Mouse (Mus musculus) midbrain, embryonic 16.5 days (tissue): ENCODE measurements around the gene Bmp2k. TPM values are rescaled to one million over a fixed set of nuclear protein-coding genes. Genes with fewer than 3 reads are reported as not detected.

Experiments
- ATAC-seq: fragments of 200-750 bp; cut with Nextera tagmentation; 2 replicates; pipeline ENCODE4 v1.8.0; 2017; ENCODE audit warnings: moderate TSS enrichment
- H3K27ac ChIP-seq: fragments of 300-500 bp; sonication (generic); 2 replicates; pipeline ENCODE4 v1.5.1; 2014; ENCODE audit warnings: mild to moderate bottlenecking, low read length, mixed read lengths
- H3K27me3 ChIP-seq: fragments of 300-500 bp; sonication (generic); 2 replicates; pipeline ENCODE4 v1.6.1; 2014; ENCODE audit warnings: low read depth, low read length, mixed read lengths; ENCODE audit not compliant: control insufficient read depth, insufficient read depth
- H3K36me3 ChIP-seq: fragments of 300-500 bp; sonication (generic); 2 replicates; pipeline ENCODE4 v1.6.1; 2014; ENCODE audit warnings: mild to moderate bottlenecking, low read length, moderate library complexity, mixed read lengths; ENCODE audit not compliant: control insufficient read depth, insufficient read depth
- H3K4me1 ChIP-seq: fragments of 300-500 bp; sonication (generic); 2 replicates; pipeline ENCODE4 v1.6.1; 2014; ENCODE audit warnings: mild to moderate bottlenecking, low read length, mixed read lengths; ENCODE audit not compliant: control insufficient read depth, insufficient read depth
- H3K4me2 ChIP-seq: fragments of 300-500 bp; sonication (generic); 2 replicates; pipeline ENCODE4 v1.6.1; 2014; ENCODE audit warnings: mild to moderate bottlenecking, low read length, mixed read lengths
- H3K4me3 ChIP-seq: fragments of 300-500 bp; sonication (generic); 2 replicates; pipeline ENCODE4 v1.5.1; 2014; ENCODE audit warnings: low read depth, mild to moderate bottlenecking, low read length, moderate library complexity, mixed read lengths
- H3K9ac ChIP-seq: fragments of 300-500 bp; sonication (generic); 2 replicates; pipeline ENCODE4 v1.6.1; 2014; ENCODE audit warnings: low read depth, low read length, mixed read lengths
- H3K9me3 ChIP-seq: fragments of 300-500 bp; sonication (generic); replicated peaks from 2 replicates; pipeline ENCODE4 v1.6.1; 2014; ENCODE audit warnings: mild to moderate bottlenecking, low read length, mixed read lengths; ENCODE audit not compliant: control insufficient read depth, poor library complexity, severe bottlenecking
- WGBS: fragments of 180-500 bp; shearing (Covaris S2); extraction: QIAGEN DNeasy Blood & Tissue Kit; methylation state at CpG from one replicate; pipeline ENCODE4 v1.1.7; 2014; 5-methylcytosine and 5-hydroxymethylcytosine counted together
- polyA plus RNA-seq: library from polyadenylated mRNA; unstranded; fragments of >200 nt; fragmentation: Nextera tagmentation; extraction: Ambion mirVana; gene quantifications from 2 replicates; pipeline ENCODE4 v1.2.1, GENCODE M21; 2015

Bmp2k gene
- polyA plus RNA-seq, 1 experiment from 2014 or later = 8.3 TPM

- ATAC-seq = no peak
- H3K27ac ChIP-seq = no peak overlapping the region
- H3K4me2 ChIP-seq = no peak overlapping the region
- H3K4me3 ChIP-seq = no peak overlapping the region
- no peaks in the 10 kb centered on the region for H3K36me3 ChIP-seq
- H3K9me3 ChIP-seq = no peaks in the 10 kb centered on the region
- no peaks in the 10 kb centered on the region for H3K27me3 ChIP-seq
- H3K9ac ChIP-seq = no peak overlapping the region
- peaks cover 3% of the 10 kb centered on the region for H3K4me1 ChIP-seq
- 55% methylated on average over 7 of the region's 7 CpGs for WGBS
Measured at GRCm38 (mm10) chr5:96969705-96970471, 27.6 kb upstream of the Bmp2k start.

GRCm38 (mm10) chr5:96970472-96970848 is 27.0 kb upstream of the Bmp2k start:
- H3K4me1 ChIP-seq = no peaks in the 10 kb centered on the region

DNA sequence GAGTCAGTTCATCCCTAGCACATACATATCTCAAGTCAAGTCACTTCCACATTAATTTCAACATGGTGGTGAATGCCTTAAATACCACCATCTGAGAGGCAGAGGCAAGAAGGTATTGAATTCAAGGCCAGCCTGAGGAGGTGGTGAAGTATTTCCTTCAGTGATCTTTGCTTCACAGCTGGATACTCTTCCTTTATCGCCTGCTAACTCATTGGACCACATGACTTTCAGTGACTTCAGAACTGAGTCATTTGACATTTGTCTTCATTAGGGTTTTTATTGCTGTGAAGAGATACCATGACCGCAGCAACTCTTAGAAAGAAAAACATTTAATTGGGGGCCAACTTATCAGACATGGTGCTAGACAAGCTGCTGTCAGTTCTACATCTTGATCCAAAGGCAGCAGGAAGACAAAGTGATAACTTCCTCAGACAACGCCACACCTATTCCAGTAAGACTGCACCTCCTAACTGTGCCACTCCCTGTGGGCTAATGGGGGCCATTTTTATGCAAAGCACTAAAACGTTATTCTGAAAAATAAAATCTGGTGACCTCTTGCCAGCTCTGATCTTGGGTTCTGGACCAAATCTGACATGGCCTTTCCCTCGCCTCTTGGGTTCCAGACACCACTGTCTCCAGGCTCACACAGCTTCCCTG is 24.9 kb upstream of the Bmp2k start:
- Histone ChIP-seq H3K36me3 (no peaks in the 10 kb centered on the region), H3K4me3 (no peak overlapping the region), H3K9ac (no peak overlapping the region), H3K4me1 (no peaks in the 10 kb centered on the region), H3K4me2 (no peak overlapping the region), H3K27ac (no peak overlapping the region), H3K9me3 (no peaks in the 10 kb centered on the region), H3K27me3 (no peaks in the 10 kb centered on the region)
- 89% methylated on average over 5 of the region's 5 CpGs for WGBS
- ATAC-seq = no peak

More at GRCm38 (mm10) chr5:96970472-96970848, 27.0 kb upstream of the Bmp2k start:
- Histone ChIP-seq H3K9me3 (no peaks in the 10 kb centered on the region), H3K9ac (no peak overlapping the region), H3K27me3 (no peaks in the 10 kb centered on the region), H3K36me3 (no peaks in the 10 kb centered on the region), H3K4me3 (no peak overlapping the region), H3K4me2 (no peak overlapping the region), H3K27ac (no peak overlapping the region)
- ATAC-seq = no peak

DNA sequence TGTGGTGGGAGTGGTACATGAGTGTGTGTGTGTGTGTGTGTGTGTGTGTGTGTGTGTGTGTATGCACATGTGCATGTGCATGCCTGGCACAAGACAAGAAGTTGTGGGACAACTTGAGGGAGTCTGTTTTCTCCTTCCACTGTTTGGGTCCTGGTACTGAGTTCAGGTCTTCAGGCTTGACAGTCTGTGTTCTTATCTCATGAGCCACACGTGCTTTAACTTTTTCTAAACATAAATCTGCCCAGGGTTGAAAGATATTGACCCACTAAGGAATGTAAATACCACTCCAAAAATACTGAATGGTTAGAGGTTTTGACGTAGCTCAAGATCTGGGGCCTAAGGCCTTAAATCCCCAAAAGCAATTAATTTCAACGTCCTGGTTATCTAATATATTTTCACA is 23.8 kb upstream of the Bmp2k start:
- H3K9me3 ChIP-seq = no peaks in the 10 kb centered on the region
- WGBS = 76% methylated on average over 3 of the region's 3 CpGs
- ATAC-seq = no peak
- H3K27me3 ChIP-seq = no peaks in the 10 kb centered on the region
- no peak overlapping the region for H3K4me3 ChIP-seq
- no peak overlapping the region for H3K27ac ChIP-seq
- H3K9ac ChIP-seq = no peak overlapping the region
- H3K36me3 ChIP-seq = no peaks in the 10 kb centered on the region
- H3K4me2 ChIP-seq = no peak overlapping the region
- no peaks in the 10 kb centered on the region for H3K4me1 ChIP-seq

DNA sequence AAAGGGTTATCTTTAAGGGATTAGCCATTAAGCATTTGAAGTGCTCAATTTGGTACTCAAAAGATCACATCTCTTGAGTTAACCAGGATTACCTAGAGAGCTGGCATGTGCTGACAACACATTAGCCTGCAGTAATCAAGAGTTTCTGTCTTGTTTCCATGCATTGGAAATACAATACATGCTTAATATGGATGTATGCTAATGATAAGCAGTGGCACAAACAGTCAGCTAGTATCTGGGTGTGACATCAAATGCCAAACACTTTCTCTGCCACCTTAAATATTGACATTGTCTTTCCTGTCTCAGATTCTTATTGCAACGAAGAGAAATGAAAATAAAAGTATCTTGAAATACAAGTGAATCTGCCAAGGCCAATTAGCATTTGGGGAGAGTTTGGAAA is 22.8 kb upstream of the Bmp2k start:
- Histone ChIP-seq H3K4me2 (no peak overlapping the region), H3K9ac (no peak overlapping the region), H3K27ac (no peak overlapping the region), H3K36me3 (no peaks in the 10 kb centered on the region), H3K4me3 (no peak overlapping the region), H3K9me3 (no peaks in the 10 kb centered on the region), H3K4me1 (no peaks in the 10 kb centered on the region), H3K27me3 (no peaks in the 10 kb centered on the region)
- 68% methylated on average over 1 of the region's 1 CpGs for WGBS
- ATAC-seq = no peak

- peaks cover 1% of the 10 kb centered on the region; the same call in 1 of the 2 replicates for H3K4me1 ChIP-seq
- no peaks in the 10 kb centered on the region for H3K36me3 ChIP-seq
- no peak overlapping the region for H3K4me2 ChIP-seq
- no peak overlapping the region for H3K9ac ChIP-seq
- ATAC-seq = no peak
- H3K27ac ChIP-seq = no peak overlapping the region
- H3K9me3 ChIP-seq = no peaks in the 10 kb centered on the region
- 70% methylated on average over 3 of the region's 3 CpGs for WGBS
- no peak overlapping the region for H3K4me3 ChIP-seq
- H3K27me3 ChIP-seq = no peaks in the 10 kb centered on the region
Measured at GRCm38 (mm10) chr5:96975112-96975511, 22.4 kb upstream of the Bmp2k start.

DNA sequence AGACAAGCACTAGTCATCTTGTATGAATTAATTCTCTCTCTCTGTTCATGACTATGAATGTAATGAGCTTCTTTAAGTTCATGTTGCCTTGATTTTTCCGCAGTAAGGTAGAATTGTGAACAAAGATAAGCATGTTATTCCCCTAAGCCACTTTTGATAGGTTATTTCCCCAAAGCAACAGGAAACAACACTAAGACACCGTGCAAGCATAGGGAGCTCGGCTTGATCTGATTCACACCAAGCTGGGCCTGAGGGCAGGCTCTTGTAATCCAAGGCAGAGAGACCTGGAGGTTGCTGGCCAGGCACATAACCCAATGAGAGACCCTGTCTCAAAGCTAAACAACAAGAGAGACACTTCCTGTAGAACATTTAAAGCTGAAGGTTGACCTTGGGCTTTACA is 21.3 kb upstream of the Bmp2k start:
- Histone ChIP-seq H3K4me2 (no peak overlapping the region), H3K36me3 (no peaks in the 10 kb centered on the region), H3K9ac (no peak overlapping the region), H3K4me1 (peaks cover 4% of the 10 kb centered on the region; the same call in 1 of the 2 replicates), H3K27ac (no peak overlapping the region), H3K4me3 (no peak overlapping the region), H3K9me3 (no peaks in the 10 kb centered on the region), H3K27me3 (no peaks in the 10 kb centered on the region)
- no peak for ATAC-seq
- 87% methylated on average over 3 of the region's 3 CpGs for WGBS

DNA sequence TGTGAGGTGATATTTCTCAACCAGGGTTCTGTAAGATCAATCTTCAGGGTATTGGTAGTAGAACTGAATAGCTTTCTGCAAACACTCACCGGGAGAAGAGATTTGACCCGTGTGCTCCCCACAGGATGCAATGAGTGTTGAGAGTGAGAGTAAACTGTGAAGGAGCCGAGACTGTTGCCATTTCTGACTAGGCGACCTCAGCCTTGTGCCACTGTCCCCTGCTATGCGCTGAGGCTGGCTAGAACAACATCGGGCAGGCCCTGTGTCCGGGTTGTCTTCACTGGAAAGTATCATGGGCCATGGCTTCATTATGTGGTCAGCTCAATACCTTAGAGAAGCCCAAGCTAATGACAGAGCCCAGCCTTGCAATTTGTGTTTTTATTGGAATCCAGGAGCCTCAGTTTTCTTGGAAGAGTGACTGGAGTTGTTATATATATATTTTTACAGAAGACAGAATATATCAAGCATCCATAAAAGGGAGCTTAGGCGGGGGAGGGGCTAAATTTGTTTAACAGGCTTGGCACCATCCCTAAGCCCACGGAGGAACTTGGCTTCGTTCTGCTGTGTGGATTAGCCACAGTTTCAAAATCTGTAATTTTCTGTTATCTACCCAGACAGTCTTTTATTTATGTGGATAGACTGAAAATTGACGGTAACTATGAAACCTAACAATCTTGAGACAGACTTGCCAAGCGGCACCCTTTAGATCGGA is 18.0 kb upstream of the Bmp2k start:
- Histone ChIP-seq H3K4me2 (no peak overlapping the region), H3K9me3 (no peaks in the 10 kb centered on the region), H3K27me3 (no peaks in the 10 kb centered on the region), H3K4me3 (no peak overlapping the region), H3K4me1 (peaks cover 4% of the 10 kb centered on the region; the same call in 1 of the 2 replicates), H3K36me3 (no peaks in the 10 kb centered on the region), H3K9ac (no peak overlapping the region), H3K27ac (no peak overlapping the region)
- no peak for ATAC-seq
- WGBS = 46% methylated on average over 13 of the region's 13 CpGs
